Mouse (Mus musculus) urinary bladder, postnatal 25 days (tissue): Measurements from ENCODE around the gene B130006D01Rik.
"Not testable (repeated sequence)": the region's sequence is repeated elsewhere in the genome, so short reads cannot be mapped to it uniquely, and the experiment has no call there.

ENCODE experiments used
- DNase-seq: peaks from one replicate; pipeline ENCODE4 v3.0.0; 2022; ENCODE audit warnings: low spot score

The B130006D01Rik gene

DNA sequence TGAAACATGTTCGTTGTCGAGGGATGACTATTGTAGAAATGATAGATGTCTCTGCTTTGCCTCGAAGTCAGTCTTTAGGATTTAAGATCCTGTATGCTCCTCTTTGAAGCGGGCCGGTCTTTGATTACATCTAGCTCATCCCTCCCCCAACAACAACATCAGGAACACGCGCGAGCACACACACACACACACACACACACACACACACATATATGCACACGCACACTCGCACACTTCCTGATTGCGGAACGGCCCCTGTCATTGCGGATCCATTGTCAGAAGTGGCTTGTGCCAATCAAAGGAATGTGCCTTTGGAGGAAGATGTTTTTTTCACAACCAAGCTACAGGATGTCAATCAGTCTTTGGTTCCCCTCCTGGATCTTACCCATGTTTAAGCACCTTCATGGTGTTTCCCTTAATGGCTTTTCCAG lies 9.6 kb upstream of the B130006D01Rik start:
- peak; percentile 8 for DNase-seq

DNA sequence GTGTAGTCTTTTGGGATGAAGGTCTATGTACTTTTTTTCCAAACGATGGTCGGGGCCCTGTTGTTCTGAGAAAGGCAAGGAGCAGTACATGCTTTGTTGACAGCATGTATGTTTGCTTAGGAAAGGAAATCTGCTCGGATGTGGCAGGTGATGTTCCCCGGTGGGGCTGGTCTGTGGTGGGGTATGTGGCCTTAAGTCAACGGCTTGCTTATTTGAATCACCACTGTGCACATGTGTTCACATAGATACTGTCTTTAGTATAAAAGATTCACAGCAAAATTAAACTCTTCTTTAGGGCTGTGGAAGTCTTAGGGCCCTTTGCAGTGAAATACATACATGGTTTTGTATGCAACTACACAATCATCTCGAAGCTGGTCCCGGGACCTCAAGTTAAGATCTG lies 9.0 kb upstream of the B130006D01Rik start:
- no peak for DNase-seq

DNA sequence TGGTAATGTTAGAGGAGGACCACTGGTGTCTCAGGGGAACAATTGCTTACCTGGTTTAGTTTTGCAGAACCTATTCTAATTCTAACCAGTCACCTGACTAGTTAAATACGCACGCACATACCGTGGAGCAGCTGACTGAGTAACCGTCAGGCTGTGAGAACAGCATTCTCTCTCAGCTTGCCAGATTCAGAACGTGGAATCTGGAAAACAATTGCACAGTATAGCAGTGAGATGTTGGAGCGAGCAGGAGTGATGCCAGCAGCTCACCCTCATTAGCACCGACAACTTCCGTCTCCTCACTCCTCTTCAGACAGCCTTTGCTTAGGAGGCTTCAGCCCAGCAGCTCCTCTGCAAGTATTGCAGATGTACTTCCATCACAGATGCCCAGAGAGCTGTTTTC lies 7.3 kb upstream of the B130006D01Rik start:
- DNase-seq: no peak

DNA sequence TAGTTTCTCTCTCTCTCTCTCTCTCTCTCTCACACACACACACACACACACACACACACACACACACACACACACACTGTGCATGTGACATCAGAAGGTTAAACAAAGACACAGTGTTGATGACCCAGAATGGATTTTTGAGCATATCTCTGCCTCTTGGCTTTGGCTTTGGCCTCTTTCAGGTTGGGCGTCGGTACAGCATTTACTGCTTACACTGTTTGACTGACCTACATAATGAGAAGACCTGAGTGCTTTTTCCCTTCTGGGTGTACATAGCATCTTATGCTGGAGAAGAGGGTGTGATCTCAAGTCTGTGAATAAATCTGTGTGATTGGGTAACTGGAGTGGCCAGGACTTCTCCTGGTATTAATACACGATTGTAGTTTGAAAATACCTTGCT lies 4.0 kb upstream of the B130006D01Rik start:
- DNase-seq: no peak

DNA sequence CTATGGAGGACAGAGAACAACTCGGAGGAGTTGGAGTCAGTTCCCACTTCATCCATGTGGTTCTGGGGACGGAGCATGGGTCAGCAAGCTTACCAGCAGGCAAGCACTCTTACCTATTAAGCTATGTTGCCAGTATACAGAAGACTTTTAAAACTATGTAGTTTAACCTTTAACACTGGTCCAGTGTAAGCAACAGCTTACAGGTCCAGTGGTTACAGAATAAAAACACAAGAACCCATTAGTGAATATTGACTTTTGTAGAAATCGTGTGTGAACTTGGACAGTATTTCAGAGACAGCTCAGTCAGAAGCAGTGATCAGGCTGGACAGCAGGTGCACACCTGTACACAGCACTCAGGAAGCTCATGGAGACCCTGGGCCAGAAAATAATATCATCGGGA lies 1.1 kb downstream of the B130006D01Rik start:
- no peak for DNase-seq

DNA sequence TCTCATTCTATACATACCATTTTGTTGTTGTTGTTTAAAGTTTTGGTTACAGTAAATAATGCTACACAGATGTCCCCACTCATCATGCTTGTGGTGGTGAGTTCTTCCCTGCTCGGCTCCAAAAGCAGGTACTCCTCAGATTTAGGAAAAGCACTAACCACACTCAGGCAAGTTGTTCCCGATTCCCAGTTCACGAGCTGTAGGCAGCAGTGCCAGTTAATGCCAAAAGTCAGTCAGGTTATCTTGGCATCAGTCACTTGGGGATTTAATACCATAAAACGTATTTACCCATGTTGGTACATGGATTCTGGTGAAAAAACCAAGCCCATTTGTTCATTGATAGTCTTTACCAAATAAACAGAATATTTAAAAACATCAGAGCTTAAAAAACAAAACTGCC lies 2.8 kb downstream of the B130006D01Rik start:
- DNase-seq: no peak

DNA sequence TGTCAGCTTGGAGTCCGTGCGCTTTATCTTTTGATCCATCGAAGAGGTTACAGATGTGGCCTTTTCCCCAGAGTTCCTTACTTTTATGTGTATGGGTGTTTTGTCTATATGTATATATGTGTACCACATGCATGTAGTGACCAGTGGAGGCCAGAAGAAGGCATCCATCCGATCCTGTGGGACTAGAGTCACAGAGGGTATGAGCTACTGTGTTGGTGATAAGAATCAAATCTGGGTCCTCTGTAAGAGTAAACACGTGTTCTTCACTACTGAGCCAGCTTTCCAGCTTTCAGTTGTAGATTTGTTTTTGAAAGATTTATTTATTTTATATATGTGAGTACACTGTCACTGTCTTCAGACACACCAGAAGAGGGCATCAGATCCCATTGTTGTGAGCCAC lies 4.6 kb downstream of the B130006D01Rik start:
- DNase-seq: no peak

DNA sequence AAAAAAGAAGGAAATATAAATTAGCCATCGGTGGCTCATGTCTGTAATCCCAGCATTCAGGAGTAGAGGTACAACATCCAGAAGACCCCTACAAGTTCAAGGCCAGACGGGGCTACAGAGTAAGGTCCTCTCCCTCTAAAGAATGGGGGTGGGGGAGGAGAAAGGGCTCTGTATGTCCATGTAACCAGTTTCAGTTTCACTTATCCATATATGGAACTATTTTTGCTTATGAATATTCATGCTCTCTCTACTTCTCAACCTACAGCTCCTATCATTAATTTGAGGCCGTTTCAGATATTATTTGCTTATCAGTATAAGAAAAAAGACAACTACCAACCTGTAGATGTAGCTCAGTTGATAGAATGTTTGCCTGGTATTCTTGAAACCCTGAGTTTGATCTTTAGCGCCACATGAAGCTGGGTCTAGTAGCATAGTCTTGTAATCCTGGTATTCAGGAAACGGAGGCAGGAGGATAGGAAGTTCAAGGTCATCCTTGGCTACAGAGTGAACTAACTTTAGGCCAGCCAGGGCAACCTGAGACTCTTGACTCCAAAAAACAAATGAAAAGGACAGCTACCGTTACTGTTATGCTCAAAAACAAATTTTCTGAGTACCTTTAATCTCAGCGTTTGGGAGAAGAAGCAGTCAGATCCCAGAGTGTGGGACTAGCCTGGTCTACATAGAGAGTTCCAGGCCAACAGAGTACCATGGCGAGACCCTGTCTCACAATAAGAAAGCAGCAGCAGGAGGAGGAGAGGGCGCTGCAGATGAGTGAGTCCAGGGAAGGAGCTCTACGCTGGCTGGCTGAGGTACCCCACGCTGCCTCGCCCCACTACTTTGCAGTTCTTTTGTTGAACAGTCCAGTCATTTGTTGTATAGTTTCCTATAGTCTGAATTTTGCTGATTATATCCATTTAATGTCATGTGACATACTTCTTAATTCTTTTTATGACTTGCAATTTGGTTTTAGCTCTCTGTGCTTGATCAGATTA lies 5.8 kb downstream of the B130006D01Rik start:
- DNase-seq: no peak

DNA sequence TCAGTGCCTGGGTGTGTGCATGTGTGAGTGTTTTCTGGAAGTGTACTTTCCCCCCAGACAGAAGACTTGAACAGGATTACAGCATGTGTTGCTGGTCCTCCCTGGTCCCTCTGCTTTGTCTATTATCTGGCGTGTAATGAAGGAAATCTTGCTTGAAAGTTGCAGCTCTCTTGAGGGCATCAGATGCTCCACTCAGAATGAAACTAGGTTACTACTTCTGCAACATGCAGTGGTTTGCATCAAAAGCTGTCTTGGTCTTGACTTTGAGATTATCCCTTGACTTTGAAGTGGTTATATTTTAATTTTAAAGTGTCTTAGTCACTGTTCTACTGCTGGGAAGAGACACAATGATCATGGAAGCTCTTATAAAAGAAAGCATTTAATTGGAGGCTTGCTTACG lies 11.1 kb downstream of the B130006D01Rik start:
- no peak for DNase-seq

DNA sequence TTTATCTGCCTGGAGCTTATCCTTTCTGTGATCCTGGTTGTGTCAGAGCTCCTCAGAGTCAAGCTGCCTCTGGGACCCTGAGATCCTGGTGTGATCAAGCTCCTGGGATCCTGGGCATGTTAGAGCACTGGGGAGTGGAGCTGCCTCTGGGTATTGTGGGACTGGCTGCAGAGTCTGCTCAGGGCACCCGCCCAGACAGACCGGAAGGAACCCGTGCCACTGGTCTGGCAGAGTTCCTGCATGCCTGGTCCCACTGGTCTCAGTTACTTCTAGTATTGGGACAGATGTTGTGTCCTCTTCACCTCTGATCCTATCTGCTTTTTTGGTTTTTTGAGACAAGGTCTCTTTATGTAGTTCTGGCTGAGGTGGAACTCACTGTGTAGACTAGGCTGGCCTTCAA lies 14.4 kb downstream of the B130006D01Rik start:
- no peak for DNase-seq

DNA sequence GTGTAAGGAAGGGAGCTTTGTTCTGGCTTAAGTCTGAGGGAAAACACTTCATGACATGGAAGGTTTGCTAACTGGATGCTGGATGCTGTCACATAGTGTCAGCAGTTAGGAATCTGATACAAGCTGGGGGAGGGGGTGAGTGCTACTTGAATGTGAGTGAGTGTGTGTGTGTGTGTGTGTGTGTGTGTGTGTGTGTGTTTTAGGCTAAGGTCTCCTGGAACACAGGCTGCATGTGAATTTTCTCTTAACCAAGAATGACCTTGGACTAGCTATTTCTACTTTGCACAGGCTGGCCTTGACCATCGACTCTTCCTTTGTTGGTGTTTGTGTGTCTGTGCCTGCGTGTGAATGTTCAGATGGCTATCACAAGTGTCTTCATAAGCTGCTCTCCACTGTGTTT lies 21.1 kb downstream of the B130006D01Rik start:
- DNase-seq: no peak

DNA sequence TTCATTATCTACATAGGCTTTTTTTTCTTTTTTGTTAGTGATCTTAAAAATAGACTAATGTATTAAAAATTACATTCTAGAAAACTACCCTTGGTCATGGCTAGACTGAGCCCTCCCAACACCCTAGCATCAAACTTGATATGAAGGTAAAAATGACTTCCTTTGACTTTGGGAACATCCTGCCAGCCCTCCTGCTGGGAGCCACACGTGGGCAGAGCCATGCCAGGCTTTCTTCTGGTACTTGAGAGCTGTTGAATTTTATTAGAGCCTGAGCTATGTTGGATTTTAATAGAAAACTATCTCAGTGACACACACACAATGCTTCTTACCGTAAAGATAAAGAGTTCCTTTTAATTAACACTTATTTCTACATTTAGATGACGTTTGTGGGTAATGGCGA lies 23.4 kb downstream of the B130006D01Rik start:
- DNase-seq: no peak

DNA sequence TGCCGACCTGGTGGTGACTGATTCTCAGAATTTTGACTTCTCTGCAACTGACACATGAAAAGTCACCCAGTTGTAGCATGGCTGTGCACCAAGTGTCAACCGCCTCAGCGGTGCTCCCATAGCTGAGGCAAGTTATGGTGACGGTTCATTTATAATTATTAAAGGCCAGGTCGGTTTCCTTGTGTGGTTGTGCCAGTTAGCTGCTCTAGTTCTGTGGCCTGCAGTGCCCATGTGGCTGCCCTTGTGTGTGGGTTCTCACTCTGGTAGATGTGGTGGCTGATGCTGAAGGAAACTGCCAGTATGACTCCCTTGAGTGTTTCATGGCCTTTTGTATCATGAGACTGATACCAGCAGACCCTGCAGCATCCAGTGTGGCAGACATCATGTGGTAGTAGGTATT lies 24.9 kb downstream of the B130006D01Rik start:
- no peak for DNase-seq

DNA sequence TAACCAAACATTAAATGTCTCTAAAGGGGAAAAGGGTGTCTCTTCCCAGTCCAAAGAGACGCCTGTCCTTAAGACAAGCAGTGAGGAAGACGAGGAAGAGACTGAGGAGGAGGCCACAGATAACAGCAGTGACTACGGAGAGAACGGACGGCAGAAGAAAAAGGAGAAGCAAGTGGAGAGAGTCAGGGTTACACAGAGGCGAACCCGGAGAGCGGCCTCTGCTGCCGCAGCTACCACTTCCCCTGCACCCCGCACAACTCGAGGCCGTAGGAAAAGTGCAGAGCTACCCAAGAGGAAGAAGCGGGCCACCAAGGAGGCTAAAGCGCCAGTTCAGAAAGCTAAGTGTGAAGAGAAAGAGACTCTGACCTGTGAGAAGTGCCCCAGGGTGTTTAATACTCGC lies 26.2 kb downstream of the B130006D01Rik start:
- no peak for DNase-seq

DNA sequence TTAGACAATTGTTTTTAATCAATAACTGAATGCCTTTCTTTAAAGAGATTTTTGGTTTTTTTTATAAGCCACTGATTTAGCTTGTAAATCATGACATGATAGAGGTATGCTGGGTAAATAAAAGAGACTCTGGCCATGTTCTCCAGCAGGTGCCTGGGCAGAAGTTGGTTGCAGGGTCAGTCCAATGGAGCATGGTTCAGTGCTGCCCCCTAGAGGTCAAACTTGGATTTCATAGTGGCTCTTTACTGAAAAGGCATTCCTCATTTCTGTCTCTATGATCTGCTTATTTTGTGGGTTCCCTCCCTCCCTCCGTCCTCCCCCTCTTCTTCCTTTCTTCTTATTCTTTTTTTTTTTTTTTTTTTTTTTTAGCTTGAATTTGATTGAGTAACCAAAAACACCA lies 27.6 kb downstream of the B130006D01Rik start:
- peak; percentile 85 for DNase-seq

DNA sequence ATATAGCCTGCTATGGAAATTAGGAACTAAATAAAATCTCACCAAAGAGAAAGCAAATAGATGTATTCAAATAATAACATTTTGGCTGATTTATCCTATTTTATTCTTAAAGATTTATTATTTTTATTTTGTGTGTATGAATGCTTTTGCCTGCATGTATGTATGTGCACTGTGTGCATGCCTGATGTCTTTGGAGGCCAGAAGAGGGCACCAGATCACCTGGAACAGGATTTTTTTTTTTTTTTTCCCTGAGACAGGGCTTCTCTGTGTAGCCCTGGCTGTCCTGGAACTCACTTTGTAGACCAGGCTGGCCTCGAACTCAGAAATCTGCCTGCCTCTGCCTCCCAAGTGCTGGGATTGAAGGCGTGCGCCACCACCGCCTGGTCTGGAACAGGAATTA lies 31.8 kb downstream of the B130006D01Rik start:
- DNase-seq: not testable (repeated sequence)

DNA sequence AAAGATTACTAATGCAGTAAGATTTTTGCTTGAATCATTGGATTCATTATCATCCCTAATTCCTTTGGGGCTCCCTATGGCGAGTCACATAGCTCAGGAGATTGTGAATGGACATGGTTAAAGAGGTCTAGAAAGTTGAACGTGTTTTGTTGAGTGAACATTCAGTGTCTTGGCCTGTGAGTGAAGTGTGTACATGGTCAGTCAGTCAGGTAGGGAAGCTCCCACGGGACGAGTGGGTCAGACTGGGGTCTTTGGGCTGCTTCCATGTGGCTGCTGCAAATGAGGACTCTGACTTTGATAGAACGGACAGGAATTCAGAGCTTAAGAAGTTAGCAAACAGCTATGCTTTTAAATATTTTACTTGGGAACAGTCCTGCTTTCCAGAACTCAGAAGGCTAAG lies 37.1 kb downstream of the B130006D01Rik start:
- no peak for DNase-seq

DNA sequence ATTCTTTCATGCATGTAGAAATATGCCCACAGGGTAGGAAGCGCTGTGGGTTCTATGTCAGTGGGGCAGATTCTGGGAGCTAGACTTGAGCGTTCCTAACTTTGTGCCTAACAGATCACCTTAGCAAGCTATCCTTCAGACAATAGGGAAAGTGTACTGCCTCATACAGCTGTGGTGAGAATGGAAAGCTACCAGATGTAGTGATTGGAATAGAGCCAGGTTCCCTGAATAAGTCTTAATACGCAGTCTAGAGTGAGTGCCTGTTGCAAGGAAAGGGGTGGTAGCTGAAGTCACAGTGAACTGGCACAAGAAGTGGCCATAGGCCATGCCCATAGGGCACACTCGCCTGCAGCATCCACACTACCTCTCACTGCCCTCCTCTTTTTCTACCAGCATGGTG lies 39.6 kb downstream of the B130006D01Rik start:
- no peak for DNase-seq

DNA sequence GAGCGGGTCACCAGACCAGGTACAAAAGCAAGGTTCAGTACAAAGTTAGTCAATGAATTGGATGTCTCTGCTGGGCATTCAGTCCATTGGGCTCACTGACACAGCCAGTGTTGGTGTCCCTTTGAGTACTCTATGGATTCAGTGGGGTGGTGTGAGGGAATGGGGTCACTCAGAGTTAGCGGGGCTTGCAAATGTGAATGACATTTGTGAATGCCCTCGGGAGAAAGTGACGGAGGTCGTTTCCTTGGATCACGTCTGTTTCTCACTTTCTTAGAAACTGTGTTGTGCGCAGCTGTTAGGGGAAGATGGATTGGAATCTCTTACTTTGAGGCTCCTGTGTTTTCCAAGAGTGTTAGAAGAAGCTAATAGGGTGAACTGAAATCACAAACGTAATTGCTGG lies 41.4 kb downstream of the B130006D01Rik start:
- DNase-seq: no peak

DNA sequence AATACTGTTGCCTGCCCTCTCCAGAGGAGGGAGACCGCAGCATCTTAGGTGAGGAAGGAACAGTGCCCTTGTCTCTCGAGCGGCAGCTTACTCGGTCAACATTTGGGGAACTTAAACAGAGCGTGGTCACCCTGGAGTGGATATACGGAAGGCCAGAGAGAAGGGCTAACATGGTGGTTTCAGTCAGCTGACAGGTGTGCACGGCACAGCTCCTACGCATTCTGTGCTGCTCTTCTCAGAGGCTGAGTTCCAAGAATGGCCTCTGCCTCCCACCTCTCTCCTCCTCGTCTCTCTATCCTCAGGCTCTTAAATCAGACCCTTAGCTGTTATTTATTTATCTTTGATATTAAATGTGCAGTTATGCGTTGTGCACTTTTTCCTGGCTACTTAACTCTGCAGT lies 41.9 kb downstream of the B130006D01Rik start:
- no peak for DNase-seq

DNA sequence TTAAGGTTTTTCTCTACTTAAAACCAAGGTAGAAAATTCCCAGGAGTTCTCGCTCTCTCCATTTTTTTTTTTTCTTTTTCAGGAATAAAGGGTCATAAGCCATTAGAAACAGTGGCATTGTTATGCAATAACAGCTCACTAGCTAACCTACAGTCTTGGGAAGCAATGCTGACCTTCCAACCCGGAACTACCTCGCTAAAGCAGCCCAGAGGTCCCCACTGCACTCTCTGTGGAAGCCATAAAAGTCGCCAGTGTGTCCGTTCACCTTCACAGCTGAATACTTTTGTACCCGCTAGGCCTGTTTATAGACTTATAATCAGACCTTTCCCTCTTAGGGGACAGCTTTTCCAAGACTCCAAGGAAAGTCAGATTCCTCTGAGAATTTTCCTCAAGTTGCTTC lies 44.9 kb downstream of the B130006D01Rik start:
- no peak for DNase-seq

DNA sequence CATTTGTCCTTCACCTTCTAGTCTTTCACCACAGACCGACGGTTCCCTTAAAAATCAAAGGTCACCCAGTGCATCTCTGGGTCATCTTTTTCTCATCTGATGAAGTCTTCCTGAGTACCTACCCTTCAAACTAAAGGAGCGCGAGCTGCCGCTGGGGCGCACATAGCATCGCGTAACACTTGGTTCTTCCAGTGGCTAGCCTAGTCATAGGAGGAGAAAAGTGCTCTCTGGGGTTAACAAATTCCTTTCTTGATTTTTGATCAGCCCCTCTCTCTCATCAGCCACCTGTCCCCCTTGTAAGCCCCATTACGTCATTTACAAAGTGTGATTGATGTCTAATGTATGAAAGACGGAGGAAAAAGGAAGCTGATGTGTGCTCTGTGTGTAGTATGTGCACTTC lies 45.8 kb downstream of the B130006D01Rik start:
- no peak for DNase-seq

DNA sequence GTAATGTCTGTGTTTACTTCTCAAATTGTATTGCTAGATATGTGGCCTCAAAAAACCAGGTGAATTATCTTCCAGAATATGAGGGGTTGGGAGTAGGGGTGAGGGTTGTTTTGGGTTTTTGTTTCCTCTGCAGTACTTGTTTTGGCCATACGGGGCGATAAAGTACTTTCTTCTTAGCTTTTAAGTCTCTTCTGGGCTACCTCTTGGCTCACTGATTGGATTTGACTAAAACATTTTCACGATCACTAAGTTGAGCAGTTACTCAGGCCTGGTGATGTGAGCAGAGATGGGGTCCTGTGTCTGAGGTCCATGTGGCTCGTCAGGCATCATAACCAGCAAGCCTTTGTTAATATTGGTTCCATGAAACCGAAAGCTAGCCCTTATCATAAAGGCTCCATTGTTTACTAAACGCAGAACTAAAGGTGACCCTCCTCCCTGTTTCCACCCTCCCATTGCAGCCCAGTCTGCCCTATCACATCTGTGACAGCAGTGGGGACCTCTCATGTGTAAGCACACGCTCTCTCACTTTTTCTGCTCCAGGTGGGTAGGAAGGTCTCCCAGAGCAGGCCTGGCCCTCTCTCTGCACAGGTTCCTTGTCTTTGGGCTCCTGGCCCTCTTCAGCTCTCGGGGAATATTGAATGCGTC lies 47.5 kb downstream of the B130006D01Rik start:
- no peak for DNase-seq
